Mouse (Mus musculus): ENCODE results near the gene Olfr119.
"Not testable (repeated sequence)": the region's sequence is repeated elsewhere in the genome, so short reads cannot be mapped to it uniquely, and the experiment has no call there.

Gene Olfr119

GRCm38 (mm10) chr17:37696264-37696663 lies at the start of gene Olfr119:
Gene Olfr119, plus strand, starts transcription at chr17:37696564.
- DNase-seq (ENCODE audit: low read depth, low spot score), result not testable (repeated sequence)

- DNase-seq (ENCODE audit: low read depth, low spot score), result no peak
These were observed 32.7 kb upstream of the Olfr119 start, which contains the start of gene Olfr117 for GRCm38 (mm10) chr17:37663682-37664081. Gene Olfr117, minus strand, starts transcription at chr17:37663782.

DNA sequence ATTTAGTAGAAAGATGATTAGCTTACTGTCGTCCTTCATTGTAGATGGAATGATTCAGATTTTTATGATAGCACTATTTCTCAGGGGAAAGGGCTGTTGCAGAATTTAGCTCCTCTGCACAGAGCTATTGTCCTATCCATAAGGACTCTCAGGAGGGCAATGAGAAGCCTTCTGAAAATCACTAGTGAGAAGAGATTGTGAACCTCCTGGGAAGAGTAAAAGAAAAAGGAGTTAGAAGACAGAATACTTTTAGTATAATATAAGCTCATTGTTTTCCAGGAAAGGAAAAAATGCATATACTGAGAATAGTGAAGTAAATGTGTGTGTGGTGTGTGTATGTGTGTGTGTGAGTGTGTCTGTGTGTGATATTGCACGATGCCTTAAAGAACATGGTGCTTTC lies 29.7 kb upstream of the Olfr119 start, which contains the start of gene Olfr118:
TSS of gene Olfr118 (plus strand) at position 301 of the 400 bp plus-strand sequence.
- no peak for DNase-seq (ENCODE audit: low read depth, low spot score)

GRCm38 (mm10) chr17:37721508-37721907 lies 25.1 kb downstream of the Olfr119 start, which contains the start of gene Olfr120:
Gene Olfr120, plus strand, starts transcription at chr17:37721808.
- no peak for DNase-seq (ENCODE audit: low read depth, low spot score)

DNA sequence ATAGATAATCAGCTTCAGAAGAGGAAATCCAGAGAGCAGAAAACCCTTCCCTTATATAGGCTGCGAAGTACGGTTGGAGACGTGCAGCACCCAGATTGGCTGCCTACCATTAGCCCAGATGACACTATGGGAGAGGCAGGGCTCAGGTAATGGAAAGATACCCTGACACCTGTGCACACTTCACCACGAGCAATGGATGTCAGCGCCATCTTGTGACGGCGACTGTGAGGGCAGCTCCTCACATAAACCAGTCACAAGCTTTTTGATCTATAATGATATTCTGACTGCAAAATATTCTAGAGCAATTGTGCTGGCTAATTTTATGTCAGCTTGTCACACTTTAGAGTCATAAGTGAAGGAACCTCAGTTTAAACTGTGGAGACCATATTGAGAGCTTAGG lies 41.7 kb downstream of the Olfr119 start:
- DNase-seq (ENCODE audit: low read depth, low spot score), result no peak
